Comparison of ENCODE assay signal across 13 mouse cellular contexts in the genomic region with DNA sequence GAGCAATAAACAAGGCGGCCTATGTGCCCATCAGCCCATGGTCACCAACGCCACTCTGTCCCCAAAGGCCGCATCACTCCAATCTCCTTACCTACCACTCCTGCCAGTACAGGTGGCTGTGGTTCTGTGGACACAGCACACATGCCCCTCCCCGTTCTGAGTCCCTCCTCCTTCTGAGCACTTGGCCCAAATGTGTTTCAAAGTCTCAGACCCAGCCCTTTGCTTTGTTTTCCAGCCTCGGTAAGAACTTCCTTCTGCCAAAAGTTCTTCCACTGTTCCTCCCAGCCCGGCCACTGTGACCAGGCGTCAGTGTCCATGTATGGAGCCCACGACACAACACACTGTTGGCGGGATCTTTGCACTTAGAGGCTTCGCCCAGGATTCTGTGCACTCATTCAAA. TPM values are rescaled to one million over a fixed set of nuclear protein-coding genes. Genes with fewer than 3 reads are reported as not detected.
DNase-seq lines count a peak whose midpoint lies in the region; ATAC-seq and TF ChIP-seq lines count a peak whose summit lies in the region.
"Had no signal": no experiment of that assay in that cellular context is flagged by ENCODE, and none has a peak within 500 bp of the region (broad histone marks: within the 10 kb centered on the region; RNA-seq: fewer than 3 reads in every experiment).

No protein-coding gene starts in this region.

- no peak overlapping the region for H3K4me3 ChIP-seq in stomach, postnatal 0 days (ENCODE audit: low read depth, low read length)
- H3K4me3 ChIP-seq: embryonic facial prominence, embryonic 12.5 days; forebrain, embryonic 15.5 days; heart, embryonic 15.5 days; hindbrain, embryonic 15.5 days had no signal

- no peak overlapping the region for H3K4me2 ChIP-seq in stomach, postnatal 0 days (replicated peaks; ENCODE audit: low read depth)
- H3K4me2 ChIP-seq: embryonic facial prominence, embryonic 12.5 days; forebrain, embryonic 15.5 days; heart, embryonic 11.5 days; heart, embryonic 15.5 days had no signal

- H3K9me3 ChIP-seq in stomach, postnatal 0 days (ENCODE audit: control insufficient read depth, low read length), result no peaks in the 10 kb centered on the region
- H3K9me3 ChIP-seq: embryonic facial prominence, embryonic 12.5 days; forebrain, embryonic 15.5 days; heart, embryonic 15.5 days; hindbrain, embryonic 15.5 days had no signal

- no peak overlapping the region for H3K27ac ChIP-seq in stomach, postnatal 0 days (replicated peaks)
- H3K27ac ChIP-seq: embryonic facial prominence, embryonic 12.5 days; forebrain, embryonic 15.5 days; heart, embryonic 15.5 days; hindbrain, embryonic 15.5 days had no signal

- WGBS in stomach, postnatal 0 days, result 68% methylated on average over 10 of the region's 10 CpGs

- no peaks in the 10 kb centered on the region for H3K27me3 ChIP-seq in stomach, postnatal 0 days (ENCODE audit: control insufficient read depth, insufficient read depth, low read length)
- H3K27me3 ChIP-seq: embryonic facial prominence, embryonic 12.5 days; forebrain, embryonic 15.5 days; heart, embryonic 15.5 days; hindbrain, embryonic 15.5 days had no signal

- peak; percentile 28 to 38 for DNase-seq in lung, adult 18-20 months
- no peak for DNase-seq in lung, postnatal 10 days
- DNase-seq in ES-CJ7 (ENCODE audit: low read depth, low spot score) (peak; percentile 32), R1 (ENCODE audit: low read depth, low spot score) (peak; percentile 57)
- DNase-seq in stomach, postnatal 0 days (ENCODE audit: low spot score), result peak; percentile 57
- no peak for DNase-seq in right cerebral cortex, postnatal 25 days
- no peak for DNase-seq in layer of hippocampus, postnatal 36 days

- no peak overlapping the region for H3K9ac ChIP-seq in stomach, postnatal 0 days (ENCODE audit: low read length)
- H3K9ac ChIP-seq: embryonic facial prominence, embryonic 12.5 days; forebrain, embryonic 15.5 days; heart, embryonic 15.5 days; hindbrain, embryonic 15.5 days had no signal

- H3K36me3 ChIP-seq in stomach, postnatal 0 days (ENCODE audit: control insufficient read depth, insufficient read depth, low read length), result no peaks in the 10 kb centered on the region
- H3K36me3 ChIP-seq: embryonic facial prominence, embryonic 12.5 days; forebrain, embryonic 15.5 days; heart, embryonic 15.5 days; hindbrain, embryonic 15.5 days had no signal

- TF ChIP-seq CTCF in stomach, postnatal 0 days (IDR thresholded peaks at IDR 0.05; ENCODE audit: low read depth), result no peak

- H3K4me1 ChIP-seq in stomach, postnatal 0 days (replicated peaks; ENCODE audit: control insufficient read depth, insufficient read depth), result peaks cover 3% of the 10 kb centered on the region; the same call in 1 of the 2 replicates

- ATAC-seq in stomach, postnatal 0 days (ENCODE audit: low FRiP score, low TSS enrichment), result no peak
- ATAC-seq: forebrain, embryonic 15.5 days; Patski had no signal

- no peak for TF ChIP-seq EP300 in stomach, postnatal 0 days (optimal IDR thresholded peaks at IDR 0.05)

RNA-seq across cellular contexts. Expression of a gene that starts 2.2 kb away (rescaled TPM):
- 19.2 and 19.7 TPM in 2 replicates for polyA plus RNA-seq in stomach, postnatal 0 days (2015; fragmentation: Nextera tagmentation; extraction: Ambion mirVana)
- total RNA-seq in layer of hippocampus, postnatal 36 days (2021), result 100 to 1,000 TPM; 146 to 152 TPM

RNA-seq across cellular contexts. Expression of a gene that starts 50.3 kb away (rescaled TPM):
- polyA plus RNA-seq in stomach, postnatal 0 days (2015; fragmentation: Nextera tagmentation; extraction: Ambion mirVana), result 2.3 and 2.8 TPM in 2 replicates
- 1 to 10 TPM; 3.8 to 3.9 TPM for total RNA-seq in layer of hippocampus, postnatal 36 days (2021)

RNA-seq across cellular contexts. Expression of a gene that starts 57.3 kb away (rescaled TPM):
- 0.57 and 0.74 TPM in 2 replicates for polyA plus RNA-seq in stomach, postnatal 0 days (2015; fragmentation: Nextera tagmentation; extraction: Ambion mirVana)
- total RNA-seq in layer of hippocampus, postnatal 36 days (2021), result 1 to 10 TPM; 1.2 to 1.6 TPM

Comparison
In these comparisons a context has a peak if more than half of its experiments do, and no peak if none do; other contexts are left out.
1. DNase-seq: peak in lung, adult 18-20 months (2 of 2), ES-CJ7 (single experiment), R1 (single experiment) and stomach, postnatal 0 days (single experiment); none in lung, postnatal 10 days (single experiment), right cerebral cortex, postnatal 25 days (single experiment) and layer of hippocampus, postnatal 36 days (0 of 2).